Mouse (Mus musculus) CH12.LX (cell line): ENCODE results near the gene Rbbp5. TPM values are rescaled to one million over a fixed set of nuclear protein-coding genes. Genes with fewer than 3 reads are reported as not detected.

Experiments
- DNase-seq: peaks from one replicate; pipeline ENCODE4 v3.0.0-alpha.2; 2013; ENCODE audit errors: extremely low read depth
- H3K27ac ChIP-seq: 2 replicates; pipeline ENCODE4 v1.5.1; 2012; ENCODE audit warnings: low read depth, mild to moderate bottlenecking, control low read depth, moderate library complexity; ENCODE audit not compliant: insufficient read depth
- H3K27me3 ChIP-seq: replicated peaks from 2 replicates; pipeline ENCODE3; 2012; ENCODE audit warnings: inconsistent platforms
- H3K36me3 ChIP-seq, 2 experiments: replicated peaks in 1 of 2; 2 replicates each; pipeline versions ENCODE3 to v1.6.1; 2012; ENCODE audit warnings: inconsistent platforms in 1 of 2, low read length in 1 of 2, mild to moderate bottlenecking in 1 of 2, mixed read lengths in 1 of 2, moderate library complexity in 1 of 2; ENCODE audit not compliant: control insufficient read depth in 1 of 2, insufficient read depth in 1 of 2
- H3K4me1 ChIP-seq, 2 experiments: 2 replicates each; pipeline ENCODE4 v1.6.1; 2012; ENCODE audit warnings: inconsistent platforms in 1 of 2, moderate library complexity in 1 of 2; ENCODE audit not compliant: insufficient read depth in 2 of 2, control insufficient read depth in 1 of 2
- H3K4me2 ChIP-seq: 2 replicates; pipeline ENCODE4 v1.6.1; 2012; ENCODE audit warnings: low read depth, mild to moderate bottlenecking, control low read depth; ENCODE audit not compliant: poor library complexity, insufficient read depth, severe bottlenecking
- H3K4me3 ChIP-seq, 3 experiments: fragments of 150-350 bp in 1 of 3; sonication (generic) in 1 of 3; replicated peaks in 1 of 3; 2 replicates each; pipeline versions ENCODE3 to v1.5.1; 2011 to 2012; ENCODE audit warnings: low read depth in 2 of 3, low read length in 2 of 3, mild to moderate bottlenecking in 2 of 3, moderate library complexity in 2 of 3, control low read depth in 1 of 3, improper control_type of control experiment in 1 of 3, inconsistent platforms in 1 of 3, mixed read lengths in 1 of 3; ENCODE audit not compliant: poor library complexity in 1 of 3
- H3K79me2 ChIP-seq: replicated peaks from 2 replicates; pipeline ENCODE4 v1.6.1; 2012; ENCODE audit warnings: mild to moderate bottlenecking, moderate library complexity; ENCODE audit not compliant: control insufficient read depth, poor library complexity, insufficient read depth, severe bottlenecking; ENCODE audit errors: extremely low read depth
- H3K9ac ChIP-seq: 2 replicates; pipeline ENCODE4 v1.6.1; 2012; ENCODE audit warnings: low read depth, mild to moderate bottlenecking, control low read depth, moderate library complexity; ENCODE audit not compliant: insufficient read depth
- H3K9me3 ChIP-seq: replicated peaks from 2 replicates; pipeline ENCODE3; 2012; ENCODE audit warnings: low read length, inconsistent platforms, mixed read lengths
- BHLHE40 ChIP-seq: IDR thresholded peaks from 2 replicates; pipeline ENCODE4 v1.6.1; 2011; ENCODE audit warnings: mild to moderate bottlenecking, low read depth, low read length, improper control_type of control experiment
- CHD2 ChIP-seq: IDR thresholded peaks from 2 replicates; pipeline ENCODE4 v1.6.1; 2011; ENCODE audit warnings: low read length, improper control_type of control experiment
- E2F4 ChIP-seq: IDR thresholded peaks from 2 replicates; pipeline ENCODE4 v1.6.1; 2011; ENCODE audit warnings: low read depth, low read length, improper control_type of control experiment; ENCODE audit not compliant: insufficient replicate concordance
- ELF1 ChIP-seq: IDR thresholded peaks from 2 replicates; pipeline ENCODE4 v1.6.1; 2014; ENCODE audit warnings: low read depth, mild to moderate bottlenecking, inconsistent platforms, low read length, improper control_type of control experiment
- ETS1 ChIP-seq: conservative IDR thresholded peaks from 2 replicates; pipeline ENCODE4 v1.6.1; 2012; ENCODE audit warnings: low read depth, mild to moderate bottlenecking, inconsistent platforms, low read length, improper control_type of control experiment, moderate library complexity
- GABPA ChIP-seq: IDR thresholded peaks from 2 replicates; pipeline ENCODE4 v1.6.1; 2012; ENCODE audit warnings: low read depth, low read length, improper control_type of control experiment, inconsistent platforms; ENCODE audit not compliant: insufficient replicate concordance
- HCFC1 ChIP-seq: IDR thresholded peaks from 2 replicates; pipeline ENCODE4 v1.6.1; 2012; ENCODE audit warnings: low read depth, mild to moderate bottlenecking, inconsistent platforms, low read length, improper control_type of control experiment
- IRF4 ChIP-seq: IDR thresholded peaks from 2 replicates; pipeline ENCODE4 v1.6.1; 2014; ENCODE audit warnings: low read depth, mild to moderate bottlenecking, inconsistent platforms, low read length, improper control_type of control experiment
- MAFK ChIP-seq: IDR thresholded peaks from 2 replicates; pipeline ENCODE4 v1.6.1; 2011; ENCODE audit warnings: low read length, improper control_type of control experiment; ENCODE audit not compliant: insufficient replicate concordance
- MAX ChIP-seq: IDR thresholded peaks from 2 replicates; pipeline ENCODE4 v1.6.1; 2011; ENCODE audit warnings: low read length, improper control_type of control experiment
- MAZ ChIP-seq: IDR thresholded peaks from 2 replicates; pipeline ENCODE4 v1.6.1; 2012; ENCODE audit warnings: low read depth, mild to moderate bottlenecking, inconsistent platforms, low read length, improper control_type of control experiment, moderate library complexity
- MEF2A ChIP-seq: IDR thresholded peaks from 2 replicates; pipeline ENCODE4 v1.6.1; 2014; ENCODE audit warnings: low read depth, mild to moderate bottlenecking, inconsistent platforms, low read length, improper control_type of control experiment, borderline replicate concordance
- MXI1 ChIP-seq: IDR thresholded peaks from 2 replicates; pipeline ENCODE4 v1.6.1; 2011; ENCODE audit warnings: mild to moderate bottlenecking, low read depth, low read length, improper control_type of control experiment
- MYC ChIP-seq: IDR thresholded peaks from 2 replicates; pipeline ENCODE4 v1.6.1; 2011; ENCODE audit warnings: low read depth, mild to moderate bottlenecking, improper control_type of control experiment, low read length
- NRF1 ChIP-seq: IDR thresholded peaks from 2 replicates; pipeline ENCODE4 v1.6.1; 2014; ENCODE audit warnings: low read depth, mild to moderate bottlenecking, inconsistent platforms, low read length, improper control_type of control experiment, moderate library complexity
- POLR2AphosphoS2 ChIP-seq: IDR thresholded peaks from 2 replicates; pipeline ENCODE4 v1.6.1; 2011; ENCODE audit warnings: low read depth, low read length, improper control_type of control experiment
- RAD21 ChIP-seq: IDR thresholded peaks from 2 replicates; pipeline ENCODE4 v1.6.1; 2011; ENCODE audit warnings: low read depth, mild to moderate bottlenecking, low read length, improper control_type of control experiment, moderate library complexity
- RCOR1 ChIP-seq: conservative IDR thresholded peaks from 2 replicates; pipeline ENCODE4 v1.6.1; 2012; ENCODE audit warnings: low read depth, mild to moderate bottlenecking, inconsistent platforms, low read length, improper control_type of control experiment
- SIN3A ChIP-seq: IDR thresholded peaks from 2 replicates; pipeline ENCODE4 v1.6.1; 2012; ENCODE audit warnings: low read length, improper control_type of control experiment, inconsistent platforms
- SMC3 ChIP-seq: IDR thresholded peaks from 2 replicates; pipeline ENCODE4 v1.6.1; 2011; ENCODE audit warnings: low read depth, low read length, improper control_type of control experiment
- TBP ChIP-seq: conservative IDR thresholded peaks from 2 replicates; pipeline ENCODE4 v1.6.1; 2011; ENCODE audit warnings: low read depth, low read length, improper control_type of control experiment
- TCF12 ChIP-seq: IDR thresholded peaks from 2 replicates; pipeline ENCODE4 v1.6.1; 2014; ENCODE audit warnings: low read depth, mild to moderate bottlenecking, inconsistent platforms, low read length, improper control_type of control experiment
- UBTF ChIP-seq: IDR thresholded peaks from 2 replicates; pipeline ENCODE4 v1.6.1; 2012; ENCODE audit warnings: low read depth, mild to moderate bottlenecking, inconsistent platforms, low read length, improper control_type of control experiment, moderate library complexity
- USF1 ChIP-seq: IDR thresholded peaks from 2 replicates; pipeline ENCODE4 v1.6.1; 2014; ENCODE audit warnings: low read depth, mild to moderate bottlenecking, inconsistent platforms, low read length, improper control_type of control experiment
- ZC3H11A ChIP-seq: IDR thresholded peaks from 2 replicates; pipeline ENCODE4 v1.6.1; 2012; ENCODE audit warnings: low read depth, mild to moderate bottlenecking, inconsistent platforms, low read length, improper control_type of control experiment
- ZMIZ1 ChIP-seq: IDR thresholded peaks from 2 replicates; pipeline ENCODE4 v1.6.1; 2012; ENCODE audit warnings: low read depth, mild to moderate bottlenecking, inconsistent platforms, low read length, improper control_type of control experiment
- dilution Hi-C: fragments of 300-500 bp; cut with MboI; formaldehyde crosslinking; loops from 2 replicates; pipeline ENCODE4 v1.14.3; 2020; ENCODE audit warnings: low sequenced_read_pairs; ENCODE audit not compliant: extremely low pct_unique_long_range_greater_than_20kb, extremely low pct_ligation_motif_present
- in situ Hi-C: fragments of 300-500 bp; cut with MboI; formaldehyde crosslinking; loops from 3 replicates; pipeline ENCODE4 v1.14.3; 2019; ENCODE audit warnings: low sequenced_read_pairs, low pct_ligation_motif_present, low pct_unique_long_range_greater_than_20kb, mixed read lengths
- polyA plus RNA-seq: library from polyadenylated mRNA; unstranded; fragments of >175 nt; gene quantifications from 2 replicates; pipeline ENCODE4 v1.2.1, GENCODE M21; 2012; ENCODE audit warnings: low read depth; ENCODE audit not compliant: insufficient read length
- total RNA-seq, 2 experiments: library from RNA; depleted of rRNA; stranded (reverse); fragments of 300-350 nt in 1 of 2; fragments of >200 nt in 1 of 2; gene quantifications; 2 replicates each; pipeline ENCODE4 v1.2.3; 2012 to 2014

Rbbp5 gene
- total and polyA plus RNA-seq, 3 experiments = 36.9 to 52.5 (median 50.3) TPM

DNA sequence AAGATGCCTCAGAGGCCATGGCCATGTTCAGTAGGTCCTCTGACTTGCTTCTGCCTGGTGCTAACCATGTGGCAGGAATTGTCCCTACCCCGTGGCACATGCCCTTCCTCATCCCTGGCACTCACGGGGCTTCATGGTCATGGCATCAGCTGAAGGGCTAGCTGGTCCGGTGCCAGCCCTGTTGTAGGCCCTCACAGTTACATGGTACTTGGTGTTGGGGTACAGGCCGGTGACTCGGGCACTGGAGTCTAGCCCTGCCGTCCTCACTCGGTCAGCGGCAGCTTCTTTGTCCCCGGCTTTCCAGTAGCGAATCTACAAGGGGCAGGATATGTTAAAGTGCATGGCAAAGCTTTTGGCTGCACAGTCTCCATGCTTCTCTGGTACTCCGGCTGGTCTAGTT, 39.6 kb downstream of the Rbbp5 start:
- Histone ChIP-seq H3K4me3 (no peak overlapping the region), H3K4me2 (no peak overlapping the region), H3K36me3 (no peaks in the 10 kb centered on the region), H3K79me2 (no peaks in the 10 kb centered on the region), H3K27ac (no peak overlapping the region), H3K4me1 (no peaks in the 10 kb centered on the region), H3K9me3 (no peaks in the 10 kb centered on the region), H3K27me3 (peaks cover 51% of the 10 kb centered on the region), H3K9ac (no peak overlapping the region)
- in situ Hi-C loops = no loop called here
- dilution Hi-C loops = no loop called here
- DNase-seq = no peak
- TF ChIP-seq NRF1 = no peak
- TF ChIP-seq CHD2 = no peak
- no peak for TF ChIP-seq E2F4
- no peak for TF ChIP-seq UBTF
- no peak for TF ChIP-seq ZMIZ1
- TF ChIP-seq SMC3 = no peak
- TF ChIP-seq MAFK = no peak
- no peak for TF ChIP-seq POLR2AphosphoS2
- TF ChIP-seq SIN3A = no peak
- TF ChIP-seq TBP = no peak
- no peak for TF ChIP-seq USF1
- TF ChIP-seq MXI1 = no peak
- TF ChIP-seq ETS1 = no peak
- no peak for TF ChIP-seq IRF4
- TF ChIP-seq BHLHE40 = no peak
- TF ChIP-seq MYC = no peak

- Histone ChIP-seq H3K36me3 (no peaks in the 10 kb centered on the region), H3K4me1 (no peaks in the 10 kb centered on the region), H3K4me2 (no peak overlapping the region), H3K4me3 (no peak overlapping the region), H3K79me2 (no peaks in the 10 kb centered on the region), H3K9me3 (no peaks in the 10 kb centered on the region), H3K27me3 (peaks cover 60% of the 10 kb centered on the region), H3K27ac (no peak overlapping the region), H3K9ac (no peak overlapping the region)
- TF ChIP-seq MEF2A (no peak), ZC3H11A (no peak), MAZ (no peak), RCOR1 (no peak), GABPA (no peak), TCF12 (no peak), CHD2 (no peak), RAD21 (no peak), SIN3A (no peak), ELF1 (no peak), MAX (no peak), HCFC1 (no peak)
- in situ Hi-C loops = no loop called here
- dilution Hi-C loops = no loop called here
- no peak for DNase-seq
Measured at GRCm38 (mm10) chr1:132518621-132519020, 41.5 kb downstream of the Rbbp5 start.
